Mouse (Mus musculus): ENCODE measurements around the gene Rcc1l. TPM values are rescaled to one million over a fixed set of nuclear protein-coding genes. Genes with fewer than 3 reads are reported as not detected.

Gene Rcc1l
- 10 to 100 TPM; 20.8 to 32.3 TPM for total RNA-seq (2021)
- polyA plus RNA-seq (2012; rRNA removed) = 23.8 and 25.2 TPM in 2 replicates
- long read RNA-seq, transcript Rcc1l-201 (11 exons, 2,321 nt) = major isoform, 47 of 63 reads
- long read RNA-seq, partial matches to known transcripts = 0 of 63 reads
- long read RNA-seq, other reads (novel, unspliced or antisense) = 16 of 63 reads

DNA sequence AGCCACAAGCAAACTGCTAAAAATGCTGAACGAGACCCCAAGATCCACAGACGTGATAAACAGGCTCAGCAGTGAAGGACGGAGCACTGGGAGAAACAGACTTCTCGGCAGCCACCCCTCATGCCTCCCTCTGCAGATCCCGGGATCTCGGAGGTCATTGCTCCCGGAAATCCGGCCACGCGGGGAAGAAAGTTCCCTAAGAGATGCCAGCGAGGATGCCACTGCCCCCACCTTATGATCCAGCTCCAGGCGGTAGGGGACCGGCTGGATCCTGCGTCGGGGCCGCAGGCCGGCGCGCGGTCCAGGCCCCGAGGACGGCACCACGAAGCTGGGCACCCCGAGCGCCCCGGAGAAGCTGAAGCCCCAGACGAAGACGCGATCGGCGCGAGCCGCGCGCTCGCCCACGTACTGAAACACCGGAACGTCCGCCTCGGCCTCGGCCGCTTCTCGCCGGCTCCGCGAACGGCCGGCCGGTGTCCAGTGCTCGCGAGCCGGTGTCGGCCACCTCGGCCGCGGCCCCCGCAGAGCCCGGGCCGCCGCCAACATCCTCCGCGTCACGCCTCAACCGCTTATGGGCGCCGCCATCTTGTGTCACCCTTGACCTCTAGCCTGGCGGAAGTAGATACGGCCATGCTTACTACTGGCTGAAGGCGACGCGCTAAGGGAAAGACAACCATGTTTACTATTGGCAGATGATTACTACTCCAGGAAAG is at the start of gene Rcc1l:
Rcc1l (minus strand) TSS at position 606 of the 713 bp plus-strand sequence.
- DNase-seq = peak; percentile 88

DNA sequence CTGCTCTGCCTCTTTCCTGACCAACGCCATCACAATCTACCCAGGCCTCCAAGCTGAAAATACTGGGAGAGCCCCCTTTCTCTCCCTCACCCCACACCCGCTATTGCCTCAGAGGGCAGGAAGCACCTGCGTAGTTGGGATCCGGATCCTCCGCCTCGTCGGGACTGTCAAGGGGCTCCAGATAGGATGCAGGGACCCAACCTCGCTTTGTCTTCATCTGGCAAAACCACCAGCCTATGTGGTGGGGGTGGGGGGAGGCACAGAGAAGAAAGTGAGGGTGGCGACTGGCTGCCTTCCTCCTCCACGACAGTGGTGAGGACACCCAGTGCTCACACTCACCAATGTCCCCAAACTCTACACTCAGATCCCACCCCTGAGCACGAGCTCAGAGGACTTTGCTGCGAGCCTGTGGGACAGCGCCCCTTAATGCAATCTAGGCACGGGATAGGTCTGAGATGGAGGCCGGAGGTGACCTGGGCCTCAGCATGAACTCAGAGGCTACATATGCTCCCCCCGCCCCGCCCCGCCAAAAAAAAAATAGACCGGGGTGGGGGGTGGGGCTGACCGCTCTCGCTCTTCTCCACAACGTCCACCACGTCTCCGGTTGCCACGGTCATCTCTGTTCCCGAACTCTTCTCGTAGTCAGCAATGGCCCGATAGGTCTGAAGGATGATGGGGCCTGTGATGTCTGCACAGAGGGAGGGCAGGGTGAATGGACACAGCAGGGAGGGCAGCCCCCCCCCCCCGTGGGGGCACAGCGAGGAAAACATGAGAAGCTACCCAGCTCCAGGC is 48.7 kb upstream of the Rcc1l start:
- DNase-seq = no peak

DNA sequence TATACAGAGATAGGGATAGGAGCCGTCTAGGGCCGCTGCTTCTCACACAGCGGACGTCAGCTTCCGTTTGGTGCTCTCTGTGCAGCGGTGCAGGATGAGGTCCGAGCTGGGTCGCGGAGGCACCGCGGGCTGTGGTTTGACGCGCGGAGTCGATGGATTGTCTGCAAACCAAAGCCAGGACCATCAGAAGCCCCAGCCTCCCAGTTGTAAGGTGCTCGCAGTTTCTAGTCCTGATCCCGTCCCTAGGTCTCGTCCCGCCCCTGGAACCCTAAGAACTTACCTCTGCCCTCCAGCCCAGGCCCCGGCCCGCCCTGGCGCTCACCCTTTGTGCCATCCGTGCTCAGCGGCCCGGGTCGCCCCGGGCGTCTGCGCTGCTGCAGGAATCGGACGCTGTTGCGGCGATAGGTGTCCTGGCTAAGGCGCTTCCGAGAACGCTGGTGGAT is 45.2 kb upstream of the Rcc1l start:
- DNase-seq = no peak

DNA sequence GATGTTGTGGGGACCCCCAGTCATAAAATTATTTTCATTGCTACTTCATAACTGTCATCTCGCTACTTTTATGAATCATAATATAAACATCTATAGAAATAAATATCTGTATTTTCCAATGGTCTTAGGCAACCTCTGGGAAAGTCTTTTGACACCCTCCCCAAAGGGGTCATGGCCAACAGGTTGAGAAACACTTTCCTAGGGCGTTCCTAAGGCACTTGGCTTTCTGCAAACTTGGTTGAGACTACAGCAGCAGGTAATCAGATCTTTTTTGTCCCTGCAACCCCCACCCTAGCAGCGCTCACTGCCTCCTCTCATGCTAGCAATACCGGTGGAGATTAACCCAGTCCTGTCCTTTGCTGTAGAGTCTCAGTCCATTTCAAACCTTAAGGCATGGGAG is 44.7 kb upstream of the Rcc1l start:
- DNase-seq = no peak

DNA sequence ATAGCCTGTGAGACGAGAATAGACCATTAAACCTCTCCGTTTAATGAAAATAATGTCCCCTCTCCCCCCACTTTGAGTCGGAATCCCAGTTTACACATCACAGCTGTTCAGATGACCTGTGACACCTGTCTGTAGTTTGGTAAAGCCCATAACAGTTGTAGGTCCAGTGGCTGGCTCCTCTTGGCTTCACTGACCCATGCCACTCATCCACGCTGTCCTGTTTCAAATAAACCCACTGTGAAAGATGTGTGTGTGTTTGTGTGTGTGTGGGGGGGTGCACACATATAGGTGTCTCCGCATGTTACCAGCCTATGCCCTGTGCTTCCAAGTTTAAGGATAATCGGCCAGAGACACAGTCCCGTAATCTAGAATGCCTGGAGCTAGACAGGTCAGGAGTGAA is 41.3 kb upstream of the Rcc1l start:
- DNase-seq = no peak

DNA sequence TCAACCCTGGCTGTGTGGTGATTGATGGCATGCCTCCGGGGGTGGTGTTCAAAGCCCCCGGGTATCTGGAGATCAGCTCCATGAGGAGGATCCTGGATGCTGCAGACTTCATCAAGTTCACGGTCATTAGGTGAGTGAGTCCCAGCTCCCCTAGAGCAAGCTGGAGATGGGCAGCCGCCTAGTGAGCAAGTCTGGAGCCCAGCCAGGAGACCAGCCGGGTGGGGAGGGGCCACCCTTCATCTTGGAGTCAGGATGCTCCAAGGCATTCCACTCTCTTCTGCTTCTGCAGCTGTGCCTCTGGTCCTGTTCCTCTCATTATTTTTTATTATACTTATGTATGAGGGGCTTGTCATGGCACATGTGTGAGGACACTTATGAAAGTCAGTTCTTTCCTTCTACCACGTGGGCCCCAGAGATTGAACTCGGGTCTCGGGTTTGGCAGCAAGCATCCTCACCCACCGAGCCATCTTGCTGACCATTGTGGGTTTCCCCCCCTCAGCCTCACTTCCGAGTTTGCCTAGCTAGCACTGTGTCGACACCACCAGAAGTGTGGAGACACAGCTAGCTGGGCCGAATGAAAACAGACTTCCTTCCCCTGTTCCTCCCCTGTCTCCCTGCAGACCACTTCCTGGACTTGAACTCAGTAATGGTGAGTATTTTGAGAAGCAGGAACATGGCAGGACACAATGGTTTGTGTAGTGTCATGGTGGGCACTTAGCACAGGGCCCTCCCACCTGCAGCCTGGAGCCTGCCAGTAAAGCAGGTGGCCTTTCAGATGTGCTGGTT is 37.6 kb upstream of the Rcc1l start:
- no peak for DNase-seq

DNA sequence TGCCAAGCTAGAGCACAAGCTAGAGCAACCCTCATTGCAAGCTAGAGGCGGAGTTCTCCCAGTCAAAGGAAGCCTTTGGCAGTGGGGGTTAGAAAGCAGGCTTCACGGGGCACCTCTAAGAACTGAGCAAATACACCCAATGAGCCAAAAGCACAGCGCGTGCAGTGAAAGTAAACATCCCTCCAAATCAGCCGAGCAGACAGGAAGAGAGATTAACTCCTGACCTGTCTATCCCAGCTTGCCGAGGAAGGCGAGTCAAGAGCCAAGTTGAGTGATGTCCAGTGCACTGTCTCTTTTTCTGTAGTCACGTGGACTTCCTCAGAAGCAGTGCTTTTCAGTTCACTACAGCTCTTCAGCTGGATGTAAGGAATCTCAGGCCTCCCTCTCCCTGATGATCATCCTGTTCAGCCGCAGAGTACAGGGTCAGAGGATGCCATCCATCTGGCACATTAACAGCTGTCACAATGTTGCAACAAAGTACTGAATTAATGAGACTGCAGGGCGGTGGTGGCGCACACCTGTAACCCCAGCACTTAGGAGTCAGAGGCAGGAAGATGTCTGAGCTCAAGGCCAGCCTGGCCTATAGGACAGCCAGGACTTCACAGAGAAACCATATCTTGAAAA is 33.5 kb upstream of the Rcc1l start:
- peak; percentile 34 for DNase-seq

DNA sequence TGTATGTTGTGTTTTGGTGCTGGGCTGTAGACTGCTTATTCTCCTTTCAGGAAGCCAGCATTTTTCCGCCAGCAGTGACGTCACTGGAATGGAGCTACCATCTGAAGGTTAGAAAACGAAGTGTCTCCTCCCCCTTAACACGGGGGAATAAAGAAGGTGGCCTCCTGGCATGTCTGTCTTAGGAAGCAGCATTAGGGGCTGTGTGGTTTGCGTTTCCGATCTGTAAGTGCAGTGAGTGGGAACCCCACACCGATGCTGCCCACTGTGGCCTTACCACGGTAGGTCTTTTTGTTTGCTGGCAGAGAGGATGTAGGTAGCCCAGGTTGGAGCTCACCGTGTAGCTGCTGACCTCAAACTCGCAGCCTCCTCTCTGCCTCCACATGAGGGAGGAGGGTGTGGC is 30.1 kb upstream of the Rcc1l start:
- no peak for DNase-seq

DNA sequence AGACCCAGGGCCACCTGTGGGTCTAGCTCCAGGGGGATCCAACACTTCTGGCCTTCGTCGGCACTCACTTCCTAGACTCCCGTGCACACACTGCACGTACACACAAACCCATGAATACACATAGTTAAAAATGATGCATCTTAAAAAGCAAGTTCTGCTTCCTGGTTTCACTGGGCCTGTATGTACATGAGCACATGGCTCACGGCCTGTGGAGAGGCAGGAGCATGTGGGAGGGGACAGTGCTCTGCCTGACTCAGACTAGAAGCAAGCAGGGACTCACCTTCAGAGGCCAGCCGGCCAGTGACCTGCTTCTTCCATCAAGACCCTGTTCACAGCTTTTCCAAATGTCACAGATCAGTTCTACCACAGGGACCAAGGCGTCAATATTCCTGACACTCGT is 17.1 kb upstream of the Rcc1l start:
- no peak for DNase-seq

DNA sequence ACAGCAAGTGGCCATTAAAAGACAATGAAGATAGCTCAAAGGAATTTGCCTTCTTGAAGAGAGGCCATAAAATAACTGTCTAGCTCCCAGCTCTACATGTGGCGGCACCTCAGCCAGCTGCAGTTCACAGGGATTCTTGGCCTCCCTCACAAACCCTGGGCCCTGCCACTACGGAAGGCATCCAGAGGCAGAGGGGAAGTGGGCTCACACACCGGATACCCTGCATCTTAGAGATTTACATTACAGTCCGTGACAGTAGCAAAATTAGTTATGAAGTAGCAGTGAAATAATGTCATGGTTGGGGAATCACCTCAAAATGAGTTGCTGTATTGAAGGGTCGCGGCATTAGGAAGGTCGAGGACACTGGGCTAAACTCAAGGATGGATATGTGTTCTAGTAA is 12.0 kb upstream of the Rcc1l start:
- DNase-seq = no peak

DNA sequence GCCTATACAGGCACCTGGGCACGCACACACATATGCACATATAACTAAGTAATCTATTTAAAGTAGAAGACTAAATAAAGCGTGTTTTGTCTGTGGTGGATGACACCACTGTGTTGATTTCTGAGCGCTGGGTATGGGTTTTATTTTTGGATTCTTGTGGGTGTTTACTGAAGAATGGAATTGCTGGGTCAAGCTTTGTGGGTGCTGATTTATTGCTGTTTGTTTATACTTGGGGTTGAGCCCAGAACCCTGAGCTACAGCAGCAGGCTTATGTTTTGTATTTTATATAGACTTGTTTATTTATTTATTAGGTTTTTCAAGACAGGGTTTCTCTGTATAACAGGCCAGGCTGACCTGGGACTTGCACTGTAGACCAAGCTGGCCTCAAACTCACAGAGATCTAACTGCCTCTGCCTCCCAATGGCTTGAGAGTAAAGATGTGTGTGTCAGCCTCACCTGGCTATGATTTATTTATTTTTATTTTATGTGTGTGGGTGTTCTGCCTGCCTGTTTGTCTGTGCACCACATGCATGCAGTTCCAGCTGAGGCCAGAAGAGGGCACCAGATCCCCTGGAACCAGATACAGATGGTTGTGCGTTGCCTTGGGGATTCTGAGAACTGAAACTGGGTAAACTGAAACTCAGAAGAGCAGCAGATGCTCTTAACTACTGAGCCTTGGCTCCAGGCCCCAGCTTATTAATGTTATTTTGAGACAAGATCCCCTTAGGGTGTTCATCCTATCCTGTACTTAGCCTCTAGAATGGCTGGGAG is 10.6 kb upstream of the Rcc1l start:
- peak; percentile 47 for DNase-seq

DNA sequence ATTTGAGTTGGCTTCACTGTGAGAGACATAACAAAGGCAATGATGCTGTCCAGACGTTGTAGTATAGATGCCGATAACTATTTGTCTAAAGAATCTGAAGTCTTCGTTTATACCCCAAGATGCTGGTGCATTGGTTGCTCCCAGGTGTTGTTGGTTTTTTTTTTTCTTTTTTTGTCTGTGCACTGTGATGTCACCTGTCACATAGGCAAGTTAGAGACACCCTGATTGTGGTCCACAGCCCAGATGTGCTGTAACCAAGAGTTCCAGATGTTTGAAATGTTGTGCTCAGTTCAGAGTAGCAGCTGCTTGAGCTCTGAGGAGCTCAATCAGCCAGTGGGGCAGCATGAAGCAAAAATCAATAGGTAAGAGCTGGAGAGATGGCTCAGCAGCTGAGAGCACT is 9.5 kb upstream of the Rcc1l start:
- no peak for DNase-seq

DNA sequence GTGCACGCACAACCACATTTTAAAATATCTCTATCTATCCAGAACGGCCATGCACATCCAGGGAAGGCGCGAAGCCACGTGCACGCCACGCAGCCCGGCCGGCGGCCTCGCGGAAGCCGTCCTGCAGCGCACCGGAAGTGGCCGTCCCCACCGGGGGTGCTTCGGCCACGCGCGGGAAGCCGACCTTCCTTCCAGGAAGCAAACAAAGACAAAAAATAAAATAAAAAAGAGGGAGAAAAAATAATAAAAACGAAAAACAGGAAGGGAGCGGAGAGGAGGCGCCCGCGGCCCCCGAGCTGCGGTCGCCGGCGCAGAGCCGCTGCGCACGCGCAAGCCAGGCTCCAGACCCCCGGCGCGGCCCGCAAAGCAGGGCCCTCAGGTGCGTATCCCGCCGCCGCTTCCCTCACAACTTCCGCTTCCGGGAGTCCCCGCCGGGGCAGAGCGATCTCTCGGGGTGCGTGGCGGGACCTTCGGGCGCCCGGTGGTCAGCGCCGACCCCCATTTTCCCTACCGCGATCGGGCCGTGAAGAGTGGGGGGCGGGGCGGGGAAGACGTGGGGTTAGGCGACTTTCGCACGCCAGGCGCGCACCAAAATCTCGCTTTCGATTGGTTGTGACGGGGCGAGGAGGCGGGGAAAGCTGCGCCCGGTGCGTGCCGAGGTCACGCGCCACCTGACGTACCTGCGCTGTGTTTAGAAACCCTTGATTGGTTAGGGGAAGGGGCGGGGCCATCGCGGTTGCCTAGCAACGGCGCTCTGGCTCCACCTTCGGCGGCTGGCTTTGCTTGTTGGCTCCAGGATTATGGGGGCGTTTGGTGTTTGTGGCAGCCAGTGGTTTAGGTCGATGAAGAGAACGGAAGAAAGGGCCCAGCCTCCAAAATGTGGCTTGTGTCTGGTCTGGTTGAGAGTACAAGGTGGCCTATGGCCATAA is 7.6 kb upstream of the Rcc1l start, which contains the start of gene Gtf2ird2:
Gtf2ird2 (plus strand) TSS at position 140 of the 929 bp plus-strand sequence.
- peak; percentile 98 for DNase-seq

DNA sequence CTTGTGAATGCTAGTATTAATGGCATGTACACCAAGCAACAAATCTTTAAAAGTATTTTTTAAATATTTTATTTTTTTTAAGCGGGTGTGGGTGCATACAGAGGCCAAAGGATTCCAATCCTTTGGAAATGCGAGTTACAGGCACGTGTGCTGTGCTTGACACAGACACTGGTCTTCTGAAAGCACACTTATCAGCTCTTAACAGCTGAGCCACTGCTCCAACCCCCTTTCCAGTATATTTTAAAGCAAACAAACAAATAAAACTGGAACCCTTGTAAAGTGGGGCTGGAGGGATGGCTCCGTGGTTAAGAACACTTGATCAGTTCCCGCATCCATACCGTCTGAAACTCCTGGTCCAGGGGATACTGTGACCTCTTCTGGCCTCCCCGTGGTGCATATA is 6.6 kb upstream of the Rcc1l start:
- DNase-seq = no peak

DNA sequence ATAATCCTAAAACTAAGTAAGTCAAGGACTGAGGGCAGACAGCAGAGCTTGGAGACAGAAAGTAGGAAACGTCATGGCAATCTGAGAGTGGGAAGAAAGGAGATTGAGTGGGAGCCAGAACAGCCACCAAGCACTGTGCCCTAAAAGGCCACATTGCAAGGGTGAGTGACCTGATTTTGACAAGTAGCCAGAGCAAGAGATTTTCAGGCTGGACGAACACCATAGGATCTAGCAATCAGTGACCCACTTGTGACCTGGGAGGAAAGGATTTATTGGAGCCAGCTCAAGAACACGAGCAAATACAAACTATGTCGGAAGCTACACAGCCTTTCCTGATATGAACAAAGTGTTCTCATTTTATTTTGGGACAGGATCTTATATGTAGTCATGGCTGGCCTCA is 6.2 kb upstream of the Rcc1l start:
- peak; percentile 69 for DNase-seq

DNA sequence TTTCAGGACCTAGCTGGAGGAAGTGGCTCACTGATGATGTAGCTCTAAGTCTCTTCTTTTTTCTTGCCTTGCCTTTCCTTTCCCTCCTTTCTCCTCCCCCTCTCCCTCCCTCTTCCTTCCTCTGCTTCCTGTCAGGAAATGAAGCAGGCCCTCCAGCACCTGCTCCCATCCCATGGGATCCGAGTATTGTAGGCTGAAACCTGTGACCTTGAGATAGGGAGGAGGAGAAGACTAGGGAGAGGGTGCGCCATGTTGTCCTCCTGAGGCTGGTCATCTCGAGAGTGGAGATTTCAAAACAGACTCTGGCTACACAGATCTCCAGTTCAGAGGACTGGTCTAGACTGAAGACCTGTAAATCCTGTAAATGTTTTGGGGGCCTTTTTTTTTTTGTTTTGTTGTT is 5.6 kb upstream of the Rcc1l start:
- no peak for DNase-seq

DNA sequence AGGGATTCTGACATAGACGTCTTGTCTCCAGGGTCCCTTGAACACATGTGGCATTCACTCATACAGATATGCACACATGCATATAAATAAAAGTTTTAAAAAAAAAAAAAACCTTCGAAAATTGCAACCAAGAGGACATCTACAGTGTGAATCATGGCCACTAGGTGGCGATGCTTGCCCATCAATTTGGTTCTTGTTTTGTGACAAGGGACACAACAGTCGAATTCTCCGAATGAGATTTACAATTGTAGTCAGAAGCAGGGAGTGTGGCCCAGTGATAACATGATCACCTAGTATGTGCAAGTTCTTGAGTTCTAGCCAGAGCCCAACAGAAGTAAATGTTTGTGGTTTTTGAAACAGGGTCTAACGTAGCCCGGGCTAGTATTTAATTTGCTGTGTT is 3.3 kb upstream of the Rcc1l start:
- DNase-seq = peak; percentile 76

DNA sequence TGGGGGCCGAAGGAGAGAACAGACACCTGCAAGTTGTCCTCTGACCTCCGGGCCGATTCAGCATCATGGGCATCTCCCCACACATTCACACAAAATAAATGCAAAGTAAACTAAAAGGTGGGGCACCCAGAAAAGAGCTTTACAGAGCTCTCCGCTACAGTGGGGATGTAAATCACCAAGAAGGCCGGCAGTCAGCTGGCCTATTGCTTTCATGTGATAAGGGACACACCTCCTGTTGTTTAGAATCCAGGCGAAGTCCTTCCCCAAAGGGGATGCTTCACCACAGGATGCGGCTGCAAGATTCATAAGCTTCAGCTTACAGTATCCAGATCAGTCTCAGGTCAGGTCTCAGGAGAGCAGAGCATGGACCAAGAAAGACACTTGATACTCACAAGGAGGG is 2.0 kb upstream of the Rcc1l start:
- no peak for DNase-seq

DNA sequence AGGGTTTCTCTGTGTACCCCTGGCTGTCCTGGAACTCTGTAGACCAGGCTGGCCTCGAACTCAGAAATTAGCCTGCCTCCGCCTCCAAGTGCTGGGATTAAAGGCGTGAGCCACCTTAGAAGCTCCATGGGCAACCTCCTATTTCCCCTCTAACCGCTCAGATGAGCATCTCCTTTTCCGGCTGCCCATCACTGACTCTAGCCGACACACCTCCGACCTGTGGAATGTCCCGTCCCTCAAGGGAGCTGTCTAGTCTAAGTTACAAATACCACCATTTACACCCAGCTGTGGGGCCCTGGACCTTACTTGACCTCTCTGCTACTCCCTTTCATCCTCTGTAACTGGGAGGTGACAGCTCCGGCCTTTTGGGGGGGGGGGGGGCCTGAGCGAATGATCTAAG is 878 bp downstream of the Rcc1l start:
- no peak for DNase-seq

DNA sequence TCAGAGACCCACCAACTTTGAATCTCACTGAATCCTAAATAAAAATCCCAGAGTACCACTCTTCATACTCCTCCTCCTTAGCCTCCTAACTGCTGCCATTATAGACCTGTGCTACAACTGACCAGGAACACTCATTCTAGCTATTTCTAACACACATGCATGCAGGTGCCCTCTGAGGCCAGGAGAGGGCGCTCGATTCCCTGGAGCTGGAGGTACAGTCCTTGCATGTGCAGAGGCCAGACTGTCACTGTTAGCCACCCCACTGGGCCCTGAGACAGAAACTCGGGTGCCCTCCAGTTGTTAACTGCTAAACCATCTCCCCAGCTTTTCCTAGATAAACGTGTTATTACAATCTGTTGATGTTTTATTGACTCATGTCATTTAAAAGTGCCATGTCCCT is 3.4 kb downstream of the Rcc1l start:
- peak; percentile 48 for DNase-seq

Data from adrenal gland, adult 2 months (tissue).